Mouse (Mus musculus) cerebellum, postnatal 36 days (tissue): ENCODE data around the gene Gm17720.
"Not testable (repeated sequence)": the region's sequence is repeated elsewhere in the genome, so short reads cannot be mapped to it uniquely, and the experiment has no call there.

Experiments
- DNase-seq, 2 experiments: peaks; one replicate each; pipeline ENCODE4 v3.0.0; 2021 to 2022; ENCODE audit warnings: mixed read lengths in 2 of 2

Gene Gm17720

DNA sequence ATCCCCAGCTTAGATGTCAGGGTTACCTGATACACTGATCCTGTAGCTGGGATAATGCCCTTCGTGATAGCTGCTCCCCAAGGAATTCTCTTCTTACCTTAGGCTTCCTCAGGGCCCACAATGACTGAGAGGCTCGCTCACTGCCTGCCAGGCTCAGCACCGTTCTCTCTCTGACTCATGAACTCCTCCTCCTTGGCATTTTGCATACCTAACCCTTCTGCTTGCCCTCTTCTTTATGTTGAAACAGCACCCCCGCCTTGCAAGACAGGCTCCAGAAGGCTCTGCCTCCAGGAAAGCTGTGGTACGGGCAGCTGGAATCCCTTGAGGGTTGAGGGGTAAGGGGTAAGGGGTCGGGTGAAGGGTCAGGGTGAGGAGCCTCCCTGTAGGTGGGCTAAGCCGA, 63.3 kb downstream of the Gm17720 start:
- DNase-seq = no peak

DNA sequence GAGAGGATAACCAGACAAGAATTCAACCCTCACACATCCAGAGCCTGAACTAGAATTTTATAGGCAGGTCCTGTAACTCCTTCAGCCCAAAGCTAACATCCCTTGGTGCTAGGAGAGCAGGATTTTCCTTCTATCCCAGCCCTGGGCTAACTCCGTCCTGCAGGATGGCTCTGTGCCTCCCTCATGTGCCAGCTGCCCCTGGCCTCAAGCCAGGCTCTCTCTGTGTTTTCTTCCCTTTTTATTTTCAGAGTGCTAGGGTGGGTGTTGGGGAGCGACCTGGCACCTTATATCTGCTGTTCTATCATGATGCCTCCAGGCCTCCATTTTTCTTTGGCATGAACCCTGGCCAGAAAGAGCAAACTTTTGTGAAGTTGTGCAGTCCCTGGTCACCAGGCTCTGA, 66.4 kb downstream of the Gm17720 start:
- peak in 1 of 2 experiments; percentile 6 for DNase-seq

DNA sequence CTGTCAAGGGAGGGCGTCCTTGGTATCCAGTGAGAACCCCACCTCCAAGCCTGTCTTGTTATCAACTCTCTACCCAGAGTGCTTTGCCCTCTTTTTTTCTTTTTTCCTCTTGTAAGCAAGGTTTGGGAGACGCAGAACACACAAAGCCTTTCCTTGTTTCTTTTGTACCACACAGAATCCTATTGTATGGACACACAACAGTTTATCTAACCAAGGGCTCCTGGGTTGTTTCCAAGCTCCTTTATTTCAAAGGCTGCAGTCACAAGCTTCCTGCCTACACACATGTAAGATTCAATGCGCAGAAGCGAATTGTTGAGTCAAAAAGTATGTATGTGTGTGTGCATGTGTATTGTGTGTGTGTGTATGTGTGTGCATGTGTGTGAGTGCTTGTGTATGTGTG, 68.2 kb downstream of the Gm17720 start:
- no peak for DNase-seq

DNA sequence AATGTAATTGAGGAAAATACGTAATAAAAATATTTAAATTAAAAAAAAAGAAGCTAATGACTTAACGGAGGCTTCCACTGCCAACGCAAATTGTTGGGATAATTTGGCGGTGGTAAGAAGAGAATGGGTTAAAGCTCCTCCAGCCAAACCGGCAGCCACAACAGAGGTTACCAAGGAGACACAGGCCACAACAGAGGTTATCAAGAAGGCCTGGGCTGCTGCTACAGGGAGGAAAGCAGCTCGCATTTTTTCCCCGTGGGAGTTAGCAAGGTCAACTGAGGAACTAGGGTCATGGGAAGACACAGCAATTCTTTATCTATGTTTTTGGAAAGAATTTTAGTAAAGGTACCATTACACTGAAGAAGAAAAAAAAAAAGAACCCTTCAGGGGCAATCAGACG, 68.8 kb downstream of the Gm17720 start:
- DNase-seq = not testable (repeated sequence)
